Mouse (Mus musculus) cerebellum, postnatal 25 days (tissue): ENCODE measurements at regions not wholly inside any gene's neighbourhood (a gene's known extent, or its start where the extent isn't known, plus 50 kb on each side); places are given as distances from the start of the nearest gene placed in this dataset.
A peak's percentile ranks its signal among the peaks of the same experiment; 100 is the strongest.
"Not testable (repeated sequence)": the region's sequence is repeated elsewhere in the genome, so short reads cannot be mapped to it uniquely, and the experiment has no call there.

Experiments used
- DNase-seq, 2 experiments: peaks; one replicate each; pipeline ENCODE4 v3.0.0; 2021; ENCODE audit warnings: mixed read lengths in 2 of 2

- not testable (repeated sequence) for DNase-seq
These were observed 136.9 kb upstream of the Hes1 start for GRCm38 (mm10) chr16:29927276-29927675.

- DNase-seq: no peak
These were observed 135.9 kb upstream of the Hes1 start for GRCm38 (mm10) chr16:29928291-29928690.

GRCm38 (mm10) chr16:29931746-29932351 is 132.3 kb upstream of the Hes1 start:
- no peak for DNase-seq

- no peak for DNase-seq
These were observed 129.5 kb upstream of the Hes1 start for GRCm38 (mm10) chr16:29934649-29935048.

GRCm38 (mm10) chr16:29938700-29939099 is 125.5 kb upstream of the Hes1 start:
- DNase-seq: no peak

- no peak for DNase-seq
These were observed 124.8 kb upstream of the Hes1 start for GRCm38 (mm10) chr16:29939331-29939850.

- DNase-seq: no peak
These were observed 124.1 kb upstream of the Hes1 start for GRCm38 (mm10) chr16:29939869-29940707.

- no peak for DNase-seq
These were observed 122.1 kb upstream of the Hes1 start for GRCm38 (mm10) chr16:29942111-29942510.

GRCm38 (mm10) chr16:29943963-29944860 is 120.0 kb upstream of the Hes1 start:
- DNase-seq: peak; percentile 41 to 53

GRCm38 (mm10) chr16:29944966-29945365 is 119.2 kb upstream of the Hes1 start:
- DNase-seq: no peak

- no peak for DNase-seq
These were observed 118.8 kb upstream of the Hes1 start for GRCm38 (mm10) chr16:29945376-29945890.

GRCm38 (mm10) chr16:29945891-29946598 is 118.1 kb upstream of the Hes1 start:
- peak; percentile 76 to 77 for DNase-seq

- DNase-seq: no peak
These were observed 117.2 kb upstream of the Hes1 start for GRCm38 (mm10) chr16:29946966-29947365.

- no peak for DNase-seq
These were observed 116.5 kb upstream of the Hes1 start for GRCm38 (mm10) chr16:29947670-29948069.

GRCm38 (mm10) chr16:29950136-29950535 is 114.0 kb upstream of the Hes1 start:
- peak; percentile 23 to 43 for DNase-seq

- DNase-seq: peak; percentile 75 to 81
These were observed 113.4 kb upstream of the Hes1 start for GRCm38 (mm10) chr16:29950791-29951190.

- no peak for DNase-seq
These were observed 109.5 kb upstream of the Hes1 start for GRCm38 (mm10) chr16:29954700-29955099.

GRCm38 (mm10) chr16:29956904-29957303 is 107.3 kb upstream of the Hes1 start:
- no peak for DNase-seq

- DNase-seq: no peak
These were observed 104.1 kb upstream of the Hes1 start for GRCm38 (mm10) chr16:29959939-29960637.

GRCm38 (mm10) chr16:29963284-29963683 is 100.9 kb upstream of the Hes1 start:
- no peak for DNase-seq

- DNase-seq: no peak
These were observed 99.6 kb upstream of the Hes1 start for GRCm38 (mm10) chr16:29964563-29964962.
